Mouse (Mus musculus) hindbrain, embryonic 13.5 days (tissue): ENCODE measurements around the gene Hunk. TPM values are rescaled to one million over a fixed set of nuclear protein-coding genes. Genes with fewer than 3 reads are reported as not detected.

ENCODE experiments used
- ATAC-seq: fragments of 200-750 bp; cut with Nextera tagmentation; 2 replicates; pipeline ENCODE4 v1.8.0; 2017; ENCODE audit warnings: moderate TSS enrichment; ENCODE audit not compliant: low FRiP score
- H3K27ac ChIP-seq: fragments of 300-500 bp; sonication (generic); 2 replicates; pipeline ENCODE4 v1.5.1; 2015; ENCODE audit warnings: inconsistent platforms, mild to moderate bottlenecking, moderate library complexity
- H3K27me3 ChIP-seq: fragments of 300-500 bp; sonication (generic); 2 replicates; pipeline ENCODE4 v1.6.1; 2015; ENCODE audit warnings: mild to moderate bottlenecking, inconsistent platforms
- H3K36me3 ChIP-seq: fragments of 300-500 bp; sonication (generic); 2 replicates; pipeline ENCODE4 v1.6.1; 2015; ENCODE audit warnings: mild to moderate bottlenecking, inconsistent platforms
- H3K4me1 ChIP-seq: fragments of 300-500 bp; sonication (generic); replicated peaks from 2 replicates; pipeline ENCODE4 v1.6.1; 2015; ENCODE audit warnings: inconsistent platforms
- H3K4me2 ChIP-seq: fragments of 300-500 bp; sonication (generic); 2 replicates; pipeline ENCODE4 v1.6.1; 2015; ENCODE audit warnings: inconsistent platforms, mild to moderate bottlenecking, moderate library complexity
- H3K4me3 ChIP-seq: fragments of 300-500 bp; sonication (generic); 2 replicates; pipeline ENCODE4 v1.5.1; 2015; ENCODE audit warnings: mild to moderate bottlenecking, inconsistent platforms
- H3K9ac ChIP-seq: fragments of 300-500 bp; sonication (generic); 2 replicates; pipeline ENCODE4 v1.6.1; 2015; ENCODE audit warnings: mild to moderate bottlenecking, inconsistent platforms
- H3K9me3 ChIP-seq: fragments of 300-500 bp; sonication (generic); 2 replicates; pipeline ENCODE4 v1.6.1; 2016; ENCODE audit warnings: inconsistent platforms
- WGBS: fragments of 180-500 bp; shearing (Covaris S2); methylation state at CpG from one replicate; pipeline ENCODE4 v1.1.7; 2015; 5-methylcytosine and 5-hydroxymethylcytosine counted together
- polyA plus RNA-seq: library from polyadenylated mRNA; unstranded; fragments of >200 nt; fragmentation: Nextera tagmentation; extraction: Ambion mirVana; gene quantifications from 2 replicates; pipeline ENCODE4 v1.2.1, GENCODE M21; 2015

Hunk gene
- polyA plus RNA-seq, 1 experiment from 2014 or later = 7.8 TPM

GRCm38 (mm10) chr16:90421145-90421544 lies 35.3 kb downstream of the Hunk start:
- no peaks in the 10 kb centered on the region for H3K9me3 ChIP-seq
- H3K4me2 ChIP-seq = peak overlapping the region; percentile 26
- 14% methylated on average over 7 of the region's 7 CpGs for WGBS
- peaks cover 78% of the 10 kb centered on the region for H3K4me1 ChIP-seq
- H3K36me3 ChIP-seq = 0 out of 2 replicates have a peak, but pooled peaks cover 4% of the 10 kb centered on the region
- H3K9ac ChIP-seq = no peak overlapping the region
- no peak for ATAC-seq
- no peaks in the 10 kb centered on the region for H3K27me3 ChIP-seq
- H3K4me3 ChIP-seq = no peak overlapping the region
- peak overlapping the region; percentile 79 for H3K27ac ChIP-seq

- Histone ChIP-seq H3K9me3 (no peaks in the 10 kb centered on the region), H3K36me3 (0 out of 2 replicates have a peak, but pooled peaks cover 4% of the 10 kb centered on the region), H3K4me1 (peaks cover 81% of the 10 kb centered on the region), H3K27ac (peak overlapping the region; percentile 79), H3K4me3 (no peak overlapping the region), H3K9ac (no peak overlapping the region; the same call in 1 of the 2 replicates), H3K27me3 (no peaks in the 10 kb centered on the region), H3K4me2 (peak overlapping the region; percentile 26)
- WGBS = 12% methylated on average over 8 of the region's 8 CpGs
- 0 out of 2 replicates have a peak, but pooled peaks have one; percentile 34 for ATAC-seq
Measured at GRCm38 (mm10) chr16:90421551-90421950, 35.7 kb downstream of the Hunk start.

- Histone ChIP-seq H3K27me3 (no peaks in the 10 kb centered on the region), H3K4me3 (no peak overlapping the region), H3K9me3 (no peaks in the 10 kb centered on the region), H3K4me2 (peak overlapping the region; percentile 26), H3K36me3 (no peaks in the 10 kb centered on the region), H3K9ac (0 out of 2 replicates have a peak overlapping the region, but pooled peaks have one; percentile 40), H3K27ac (peak overlapping the region; percentile 79), H3K4me1 (peaks cover 81% of the 10 kb centered on the region)
- 36% methylated on average over 11 of the region's 11 CpGs for WGBS
- peak; percentile 17; the same call in 1 of the 2 replicates for ATAC-seq
Measured at GRCm38 (mm10) chr16:90422108-90422529, 36.3 kb downstream of the Hunk start.

- 0 out of 2 replicates have a peak overlapping the region, but pooled peaks have one; percentile 4 for H3K4me2 ChIP-seq
- peaks cover 67% of the 10 kb centered on the region for H3K4me1 ChIP-seq
- H3K27ac ChIP-seq = 0 out of 2 replicates have a peak overlapping the region, but pooled peaks have one; percentile 52
- peak; percentile 15 for ATAC-seq
- 46% methylated on average over 3 of the region's 3 CpGs for WGBS
- no peaks in the 10 kb centered on the region for H3K27me3 ChIP-seq
- no peaks in the 10 kb centered on the region for H3K36me3 ChIP-seq
- no peaks in the 10 kb centered on the region for H3K9me3 ChIP-seq
- H3K9ac ChIP-seq = peak overlapping the region; percentile 31; the same call in 1 of the 2 replicates
- no peak overlapping the region for H3K4me3 ChIP-seq
Measured at GRCm38 (mm10) chr16:90423898-90424297, 38.1 kb downstream of the Hunk start.

- Histone ChIP-seq H3K36me3 (no peaks in the 10 kb centered on the region), H3K4me3 (no peak overlapping the region), H3K9ac (peak overlapping the region; percentile 31; the same call in 1 of the 2 replicates), H3K4me1 (peaks cover 64% of the 10 kb centered on the region), H3K9me3 (no peaks in the 10 kb centered on the region), H3K4me2 (0 out of 2 replicates have a peak overlapping the region, but pooled peaks have one; percentile 4), H3K27ac (0 out of 2 replicates have a peak overlapping the region, but pooled peaks have one; percentile 52), H3K27me3 (no peaks in the 10 kb centered on the region)
- 40% methylated on average over 9 of the region's 9 CpGs for WGBS
- ATAC-seq = peak; percentile 4; the same call in 1 of the 2 replicates
Measured at GRCm38 (mm10) chr16:90424391-90424790, 38.6 kb downstream of the Hunk start.

GRCm38 (mm10) chr16:90426234-90426633 lies 40.4 kb downstream of the Hunk start:
- Histone ChIP-seq H3K4me2 (no peak overlapping the region), H3K27me3 (no peaks in the 10 kb centered on the region), H3K9me3 (no peaks in the 10 kb centered on the region), H3K27ac (no peak overlapping the region), H3K4me3 (no peak overlapping the region), H3K4me1 (peaks cover 52% of the 10 kb centered on the region), H3K9ac (no peak overlapping the region), H3K36me3 (no peaks in the 10 kb centered on the region)
- WGBS = 78% methylated on average over 5 of the region's 5 CpGs
- no peak for ATAC-seq

- Histone ChIP-seq H3K9me3 (peaks cover 5% of the 10 kb centered on the region; the same call in 1 of the 2 replicates), H3K27ac (no peak overlapping the region), H3K36me3 (peaks cover 10% of the 10 kb centered on the region), H3K4me2 (no peak overlapping the region), H3K27me3 (no peaks in the 10 kb centered on the region), H3K4me3 (no peak overlapping the region), H3K4me1 (peaks cover 34% of the 10 kb centered on the region), H3K9ac (no peak overlapping the region)
- 93% methylated on average over 8 of the region's 8 CpGs for WGBS
- no peak for ATAC-seq
Measured at GRCm38 (mm10) chr16:90427838-90428630, 42.2 kb downstream of the Hunk start.

GRCm38 (mm10) chr16:90433551-90433950 lies 47.7 kb downstream of the Hunk start:
- WGBS = 97% methylated on average over 12 of the region's 12 CpGs
- Histone ChIP-seq H3K4me2 (no peak overlapping the region), H3K4me3 (no peak overlapping the region), H3K9me3 (peaks cover 12% of the 10 kb centered on the region; the same call in 1 of the 2 replicates), H3K27me3 (no peaks in the 10 kb centered on the region), H3K4me1 (peaks cover 13% of the 10 kb centered on the region), H3K27ac (no peak overlapping the region), H3K9ac (no peak overlapping the region), H3K36me3 (peaks cover 24% of the 10 kb centered on the region)
- ATAC-seq = no peak

- Histone ChIP-seq H3K36me3 (peaks cover 34% of the 10 kb centered on the region), H3K4me1 (peaks cover 13% of the 10 kb centered on the region), H3K27ac (no peak overlapping the region), H3K9me3 (peaks cover 12% of the 10 kb centered on the region; the same call in 1 of the 2 replicates), H3K9ac (no peak overlapping the region), H3K4me3 (no peak overlapping the region), H3K4me2 (no peak overlapping the region), H3K27me3 (no peaks in the 10 kb centered on the region)
- whole genome bisulfite sequencing = 59% methylated on average over 4 of the region's 4 CpGs
- ATAC-seq = no peak
Measured at GRCm38 (mm10) chr16:90435231-90435630, 49.4 kb downstream of the Hunk start.

- Histone ChIP-seq H3K4me1 (peaks cover 13% of the 10 kb centered on the region), H3K4me3 (no peak overlapping the region), H3K27ac (no peak overlapping the region), H3K36me3 (peaks cover 34% of the 10 kb centered on the region), H3K27me3 (no peaks in the 10 kb centered on the region), H3K9ac (no peak overlapping the region), H3K9me3 (peaks cover 12% of the 10 kb centered on the region; the same call in 1 of the 2 replicates), H3K4me2 (no peak overlapping the region)
- WGBS = 34% methylated on average over 5 of the region's 5 CpGs
- ATAC-seq = no peak
Measured at GRCm38 (mm10) chr16:90437276-90437675, 51.5 kb downstream of the Hunk start.

GRCm38 (mm10) chr16:90439493-90439892 lies 53.7 kb downstream of the Hunk start:
- no peaks in the 10 kb centered on the region for H3K9me3 ChIP-seq
- H3K4me1 ChIP-seq = peaks cover 19% of the 10 kb centered on the region
- H3K9ac ChIP-seq = no peak overlapping the region
- peaks cover 15% of the 10 kb centered on the region for H3K36me3 ChIP-seq
- H3K4me2 ChIP-seq = no peak overlapping the region
- 75% methylated on average over 6 of the region's 6 CpGs for whole genome bisulfite sequencing
- no peak overlapping the region for H3K4me3 ChIP-seq
- no peak overlapping the region for H3K27ac ChIP-seq
- no peaks in the 10 kb centered on the region for H3K27me3 ChIP-seq
- no peak for ATAC-seq

- Histone ChIP-seq H3K9me3 (no peaks in the 10 kb centered on the region), H3K4me1 (peaks cover 21% of the 10 kb centered on the region)
- WGBS = 48% methylated on average over 10 of the region's 10 CpGs
Measured at GRCm38 (mm10) chr16:90440654-90441053, 54.8 kb downstream of the Hunk start.

More at GRCm38 (mm10) chr16:90440654-90441053, 54.8 kb downstream of the Hunk start:
- H3K9ac ChIP-seq = no peak overlapping the region
- no peaks in the 10 kb centered on the region for H3K27me3 ChIP-seq
- no peak overlapping the region for H3K27ac ChIP-seq
- ATAC-seq = no peak
- peaks cover 12% of the 10 kb centered on the region for H3K36me3 ChIP-seq
- no peak overlapping the region for H3K4me3 ChIP-seq
- H3K4me2 ChIP-seq = no peak overlapping the region
